Mouse (Mus musculus): ENCODE data around the gene Shisa5. TPM values are rescaled to one million over a fixed set of nuclear protein-coding genes. Genes with fewer than 3 reads are reported as not detected.

Gene Shisa5
- polyA plus RNA-seq, 1 experiment = 82.8 TPM

GRCm38 (mm10) chr9:109028421-109028820, 9.9 kb upstream of the Shisa5 start:
- Histone ChIP-seq H3ac (ENCODE audit: control insufficient read depth, insufficient read length) (no peak overlapping the region), H3K79me2 (ENCODE audit: control insufficient read depth, insufficient read depth) (no peaks in the 10 kb centered on the region), H3K27me3 (ENCODE audit: control insufficient read depth, insufficient read depth, insufficient read length) (no peaks in the 10 kb centered on the region), H3K36me3 (ENCODE audit: control insufficient read depth, insufficient read depth) (no peaks in the 10 kb centered on the region), H3K4me3 (no peak overlapping the region), H3K4me2 (ENCODE audit: low read depth) (no peak overlapping the region)
- no peak for TF ChIP-seq MAX (IDR thresholded peaks at IDR 0.05; ENCODE audit: low read depth)
- no peak for TF ChIP-seq POLR2AphosphoS2 (IDR thresholded peaks at IDR 0.05; ENCODE audit: insufficient read length, low read depth)
- TF ChIP-seq SRF (IDR thresholded peaks at IDR 0.05; ENCODE audit: control insufficient read depth, insufficient read length, low read depth) = no peak
- TF ChIP-seq POLR2A (IDR thresholded peaks at IDR 0.05; ENCODE audit: insufficient read length, low read depth) = no peak
- no peak for TF ChIP-seq MYOG (IDR thresholded peaks at IDR 0.05; ENCODE audit: control insufficient read depth in 1 of 3, insufficient read depth in 1 of 3, insufficient read length in 2 of 3, low read depth in 2 of 3)
- TF ChIP-seq TCF12 (IDR thresholded peaks at IDR 0.05; ENCODE audit: insufficient read depth, poor library complexity, severe bottlenecking) = no peak
- no peak for TF ChIP-seq TCF3 (IDR thresholded peaks at IDR 0.05; ENCODE audit: insufficient read length, low read depth)
- TF ChIP-seq CEBPB (IDR thresholded peaks at IDR 0.05; ENCODE audit: insufficient read depth, poor library complexity, severe bottlenecking) = no peak
- TF ChIP-seq E2F4 (IDR thresholded peaks at IDR 0.05; ENCODE audit: insufficient read depth) = no peak
- no peak for TF ChIP-seq MYOD1 (IDR thresholded peaks at IDR 0.05; ENCODE audit: control insufficient read depth in 1 of 3, insufficient read length in 2 of 3, low read depth in 2 of 3)
- no peak for TF ChIP-seq USF1 (IDR thresholded peaks at IDR 0.05; ENCODE audit: low read depth)
- no peak for TF ChIP-seq REST (IDR thresholded peaks at IDR 0.05; ENCODE audit: insufficient read depth, insufficient read length)

GRCm38 (mm10) chr9:109028919-109029318, 9.4 kb upstream of the Shisa5 start:
- Histone ChIP-seq H3K4me3 (no peak overlapping the region), H3K36me3 (ENCODE audit: control insufficient read depth, insufficient read depth) (no peaks in the 10 kb centered on the region), H3ac (ENCODE audit: control insufficient read depth, insufficient read length) (no peak overlapping the region), H3K79me2 (ENCODE audit: control insufficient read depth, insufficient read depth) (no peaks in the 10 kb centered on the region), H3K4me2 (ENCODE audit: low read depth) (no peak overlapping the region), H3K27me3 (ENCODE audit: control insufficient read depth, insufficient read depth, insufficient read length) (no peaks in the 10 kb centered on the region)
- no peak for TF ChIP-seq MYOG (IDR thresholded peaks at IDR 0.05; ENCODE audit: control insufficient read depth in 1 of 3, insufficient read depth in 1 of 3, insufficient read length in 2 of 3, low read depth in 2 of 3)
- no peak for TF ChIP-seq TCF3 (IDR thresholded peaks at IDR 0.05; ENCODE audit: insufficient read length, low read depth)
- TF ChIP-seq CEBPB (IDR thresholded peaks at IDR 0.05; ENCODE audit: insufficient read depth, poor library complexity, severe bottlenecking) = no peak
- TF ChIP-seq E2F4 (IDR thresholded peaks at IDR 0.05; ENCODE audit: insufficient read depth) = no peak
- no peak for TF ChIP-seq TCF12 (IDR thresholded peaks at IDR 0.05; ENCODE audit: insufficient read depth, poor library complexity, severe bottlenecking)
- no peak for TF ChIP-seq MYOD1 (IDR thresholded peaks at IDR 0.05; ENCODE audit: control insufficient read depth in 1 of 3, insufficient read length in 2 of 3, low read depth in 2 of 3)
- no peak for TF ChIP-seq POLR2AphosphoS2 (IDR thresholded peaks at IDR 0.05; ENCODE audit: insufficient read length, low read depth)
- TF ChIP-seq REST (IDR thresholded peaks at IDR 0.05; ENCODE audit: insufficient read depth, insufficient read length) = no peak
- no peak for TF ChIP-seq SRF (IDR thresholded peaks at IDR 0.05; ENCODE audit: control insufficient read depth, insufficient read length, low read depth)
- no peak for TF ChIP-seq USF1 (IDR thresholded peaks at IDR 0.05; ENCODE audit: low read depth)

GRCm38 (mm10) chr9:109030312-109030711, 8.1 kb upstream of the Shisa5 start:
- no peaks in the 10 kb centered on the region for H3K79me2 ChIP-seq (ENCODE audit: control insufficient read depth, insufficient read depth)
- no peak overlapping the region for H3ac ChIP-seq (ENCODE audit: control insufficient read depth, insufficient read length)
- H3K4me2 ChIP-seq (ENCODE audit: low read depth) = no peak overlapping the region
- no peaks in the 10 kb centered on the region for H3K27me3 ChIP-seq (ENCODE audit: control insufficient read depth, insufficient read depth, insufficient read length)
- H3K36me3 ChIP-seq (ENCODE audit: control insufficient read depth, insufficient read depth) = no peaks in the 10 kb centered on the region
- TF ChIP-seq POLR2A (IDR thresholded peaks at IDR 0.05; ENCODE audit: insufficient read length, low read depth) (no peak), POLR2AphosphoS2 (IDR thresholded peaks at IDR 0.05; ENCODE audit: insufficient read length, low read depth) (no peak), REST (IDR thresholded peaks at IDR 0.05; ENCODE audit: insufficient read depth, insufficient read length) (no peak), CEBPB (IDR thresholded peaks at IDR 0.05; ENCODE audit: insufficient read depth, poor library complexity, severe bottlenecking) (no peak), MYOD1 (IDR thresholded peaks at IDR 0.05; ENCODE audit: control insufficient read depth in 1 of 3, insufficient read length in 2 of 3, low read depth in 2 of 3) (no peak), TCF3 (IDR thresholded peaks at IDR 0.05; ENCODE audit: insufficient read length, low read depth) (no peak), TCF12 (IDR thresholded peaks at IDR 0.05; ENCODE audit: insufficient read depth, poor library complexity, severe bottlenecking) (no peak), SRF (IDR thresholded peaks at IDR 0.05; ENCODE audit: control insufficient read depth, insufficient read length, low read depth) (no peak), MAX (IDR thresholded peaks at IDR 0.05; ENCODE audit: low read depth) (no peak)
- no peak overlapping the region for H3K4me3 ChIP-seq

- no peaks in the 10 kb centered on the region for H3K79me2 ChIP-seq (ENCODE audit: control insufficient read depth, insufficient read depth)
- TF ChIP-seq CEBPB (IDR thresholded peaks at IDR 0.05; ENCODE audit: insufficient read depth, poor library complexity, severe bottlenecking) = no peak
- no peak for TF ChIP-seq TCF12 (IDR thresholded peaks at IDR 0.05; ENCODE audit: insufficient read depth, poor library complexity, severe bottlenecking)
- no peak for TF ChIP-seq USF1 (IDR thresholded peaks at IDR 0.05; ENCODE audit: low read depth)
- no peak for TF ChIP-seq POLR2A (IDR thresholded peaks at IDR 0.05; ENCODE audit: insufficient read length, low read depth)
- no peak for TF ChIP-seq MYOD1 (IDR thresholded peaks at IDR 0.05; ENCODE audit: control insufficient read depth in 1 of 3, insufficient read length in 2 of 3, low read depth in 2 of 3)
- TF ChIP-seq MAX (IDR thresholded peaks at IDR 0.05; ENCODE audit: low read depth) = no peak
- no peak for TF ChIP-seq SRF (IDR thresholded peaks at IDR 0.05; ENCODE audit: control insufficient read depth, insufficient read length, low read depth)
- TF ChIP-seq POLR2AphosphoS2 (IDR thresholded peaks at IDR 0.05; ENCODE audit: insufficient read length, low read depth) = no peak
- no peak for TF ChIP-seq MYOG (IDR thresholded peaks at IDR 0.05; ENCODE audit: control insufficient read depth in 1 of 3, insufficient read depth in 1 of 3, insufficient read length in 2 of 3, low read depth in 2 of 3)
- TF ChIP-seq TCF3 (IDR thresholded peaks at IDR 0.05; ENCODE audit: insufficient read length, low read depth) = no peak
- no peak for TF ChIP-seq REST (IDR thresholded peaks at IDR 0.05; ENCODE audit: insufficient read depth, insufficient read length)
- no peak for TF ChIP-seq E2F4 (IDR thresholded peaks at IDR 0.05; ENCODE audit: insufficient read depth)
Observed at GRCm38 (mm10) chr9:109031001-109031400, 7.4 kb upstream of the Shisa5 start.

More at GRCm38 (mm10) chr9:109031001-109031400, 7.4 kb upstream of the Shisa5 start:
- Histone ChIP-seq H3K27me3 (ENCODE audit: control insufficient read depth, insufficient read depth, insufficient read length) (no peaks in the 10 kb centered on the region), H3K4me3 (no peak overlapping the region), H3ac (ENCODE audit: control insufficient read depth, insufficient read length) (no peak overlapping the region), H3K4me2 (ENCODE audit: low read depth) (no peak overlapping the region), H3K36me3 (ENCODE audit: control insufficient read depth, insufficient read depth) (no peaks in the 10 kb centered on the region)
